Mouse (Mus musculus) cerebral cortex, adult 2 months (tissue): Measurements from ENCODE around the gene Prelp.

Experiments
- WGBS: fragments of 180-500 bp; shearing (Covaris S2); methylation state at CpG from one replicate; pipeline ENCODE4 v1.1.7; 2018; 5-methylcytosine and 5-hydroxymethylcytosine counted together

The Prelp gene

DNA sequence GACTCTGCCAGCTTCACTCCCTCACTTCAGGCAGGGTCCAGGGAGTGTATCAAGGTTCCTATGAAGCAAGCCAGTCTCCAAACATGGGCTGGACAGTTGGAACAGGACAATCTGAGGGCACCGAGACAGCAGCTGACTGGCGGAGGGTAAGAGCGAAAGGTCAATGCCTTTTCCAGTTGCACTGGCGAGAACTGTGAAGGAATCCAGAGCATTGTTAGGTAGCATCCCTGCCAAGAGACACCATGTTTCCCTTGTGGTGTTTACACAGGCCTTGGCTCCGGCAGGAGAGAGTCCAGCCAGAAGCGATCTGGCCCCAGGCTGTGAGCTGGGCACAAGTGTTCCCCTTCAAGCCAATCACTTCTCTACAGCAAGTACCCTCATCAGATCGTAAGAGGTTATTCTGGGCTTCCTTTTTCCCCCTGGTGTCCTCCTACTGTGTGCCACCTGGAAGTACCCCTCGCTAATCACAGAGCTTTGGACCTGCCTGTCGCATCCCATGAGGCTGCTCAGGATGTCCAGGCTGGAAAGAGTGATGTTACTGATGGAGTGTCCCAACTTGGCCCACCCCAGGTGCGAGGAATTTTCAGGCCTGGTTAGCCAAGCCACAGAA, 13.2 kb upstream of the Prelp start:
- WGBS, result 85% methylated on average over 10 of the region's 10 CpGs

DNA sequence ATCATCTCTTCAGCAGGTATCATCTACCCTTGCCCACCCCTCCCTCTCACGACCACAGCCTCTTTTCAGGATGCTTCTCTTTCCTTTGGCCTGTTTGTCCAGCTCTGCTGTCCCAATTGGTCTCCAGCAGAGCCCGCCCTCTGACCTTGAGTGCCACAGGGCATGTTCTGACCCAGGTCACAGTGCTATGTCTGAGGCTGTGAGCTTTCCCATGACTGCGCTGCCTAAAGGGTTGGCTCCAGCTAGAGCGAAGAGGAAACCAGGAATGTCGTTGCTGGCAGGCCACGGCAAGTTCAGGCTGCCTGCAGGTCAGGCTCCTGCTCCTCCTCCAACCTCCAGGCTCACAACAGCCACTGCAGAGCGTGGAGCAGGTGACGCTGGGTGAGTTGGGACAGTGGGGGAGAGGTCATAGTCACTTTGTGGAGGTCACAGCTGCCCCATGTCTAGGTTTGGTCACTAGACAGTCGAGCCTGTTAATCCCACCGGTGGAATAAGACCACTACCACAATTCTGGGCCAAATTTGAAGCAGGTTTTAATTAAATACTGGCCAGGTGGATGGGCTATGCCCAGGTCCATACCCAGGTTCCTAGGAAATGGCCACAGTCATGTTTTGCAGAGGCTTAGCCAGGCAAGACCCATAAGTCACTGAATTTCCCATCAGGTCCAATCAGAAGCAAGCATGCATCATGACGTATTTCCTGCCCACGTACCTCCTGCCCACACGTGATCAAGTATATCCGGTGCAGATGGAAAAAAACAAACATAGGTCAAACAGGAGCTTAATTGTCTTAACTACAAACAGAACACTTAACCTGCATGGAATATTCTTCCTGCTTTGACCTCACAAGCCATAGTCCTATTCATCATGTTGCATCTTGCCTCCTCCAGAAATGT, 12.3 kb upstream of the Prelp start:
- WGBS, result 84% methylated on average over 14 of the region's 14 CpGs

DNA sequence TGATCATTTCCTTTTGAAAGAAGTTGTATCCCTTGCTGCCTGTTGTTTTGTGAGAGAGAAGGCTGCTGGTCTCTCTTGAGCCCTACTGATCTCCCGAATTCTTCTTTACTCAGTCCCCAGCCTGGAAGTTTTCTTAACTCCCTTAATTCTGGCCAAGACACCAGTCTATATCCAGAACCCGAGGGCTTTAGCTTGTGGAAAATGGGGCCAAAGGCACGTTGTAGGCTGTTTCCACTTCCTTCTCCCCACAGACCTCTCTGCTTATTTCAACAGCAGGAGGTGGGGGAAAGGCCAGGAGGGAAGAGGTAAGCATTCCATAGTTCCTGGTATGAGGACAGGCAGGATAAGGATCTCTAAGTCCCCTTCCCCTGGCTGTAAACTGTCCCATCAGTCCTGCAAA, 8.8 kb upstream of the Prelp start:
- 78% methylated on average over 3 of the region's 3 CpGs for WGBS

DNA sequence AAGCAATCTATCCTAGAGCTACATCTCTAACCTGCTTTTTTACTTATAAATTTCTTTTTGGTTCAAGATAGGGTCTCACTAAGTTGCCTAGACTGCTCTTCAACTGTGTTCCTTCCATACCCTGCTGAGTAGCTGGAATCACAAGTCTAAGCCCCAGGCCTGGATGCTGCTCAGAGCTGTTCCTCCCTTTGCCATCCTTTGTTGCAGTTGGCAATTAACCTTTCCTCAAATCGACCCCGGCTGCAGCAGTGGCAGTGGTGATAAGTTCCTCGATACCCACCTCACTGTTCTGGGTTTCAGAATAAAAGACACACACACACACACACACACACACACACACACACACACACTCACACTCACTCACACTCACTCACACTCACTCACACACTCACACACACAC, 4.0 kb upstream of the Prelp start:
- WGBS, result 86% methylated on average over 3 of the region's 3 CpGs

DNA sequence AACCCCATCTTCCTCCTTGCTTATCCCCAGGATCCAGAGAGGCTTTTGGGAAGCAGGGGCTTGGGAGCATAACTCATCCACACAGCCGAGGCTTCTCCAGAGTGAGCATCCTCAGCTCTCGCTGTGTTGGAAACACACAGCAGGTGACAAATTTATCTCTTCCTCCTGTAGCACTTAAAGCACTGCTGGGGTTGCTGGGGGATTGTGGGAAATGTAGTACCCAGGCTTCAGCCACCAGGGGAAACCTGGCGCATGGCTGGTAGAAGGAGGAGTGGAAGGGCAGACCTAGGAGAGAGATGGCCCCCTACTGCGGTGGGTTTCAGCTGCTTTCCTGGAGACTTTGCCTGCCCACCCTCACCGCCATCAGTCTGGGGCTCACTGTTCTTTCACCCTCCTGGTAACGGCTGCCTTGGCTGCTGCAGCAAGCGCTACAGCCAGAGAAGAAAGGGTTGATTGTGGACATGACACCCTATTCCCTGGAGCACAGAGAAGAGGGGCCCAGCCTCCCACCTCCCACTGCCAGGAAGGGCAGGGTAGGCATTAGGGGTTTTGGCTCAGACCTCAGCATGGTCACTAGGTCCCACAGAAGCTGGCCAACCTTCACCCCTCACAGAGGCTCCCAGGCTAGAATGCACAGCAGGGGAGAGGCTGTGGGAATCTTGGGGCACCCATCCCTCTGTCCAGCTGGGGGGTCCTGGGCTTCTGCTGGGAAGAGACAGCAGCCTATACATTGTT, 3.1 kb upstream of the Prelp start:
- 29% methylated on average over 7 of the region's 7 CpGs for WGBS

DNA sequence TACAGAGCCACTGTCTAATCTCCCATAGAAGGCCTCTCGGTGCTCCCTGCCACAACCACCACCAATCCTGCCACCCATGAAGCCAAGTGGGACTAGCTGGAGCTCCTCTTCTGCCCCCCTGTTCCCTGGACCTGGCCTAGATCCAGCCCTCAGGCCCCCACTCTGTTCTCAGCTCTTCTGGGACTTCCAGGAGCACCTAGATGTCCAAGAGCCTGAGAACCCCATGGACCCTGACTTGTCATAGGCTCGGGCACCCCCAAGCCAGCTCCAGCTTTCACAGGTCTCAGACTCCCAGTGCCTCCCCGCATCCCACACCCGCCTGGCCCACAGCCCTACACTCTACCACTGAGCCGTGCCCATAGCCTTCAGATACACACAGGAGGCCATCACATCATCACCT, 1.9 kb upstream of the Prelp start:
- WGBS, result 98% methylated on average over 5 of the region's 5 CpGs

DNA sequence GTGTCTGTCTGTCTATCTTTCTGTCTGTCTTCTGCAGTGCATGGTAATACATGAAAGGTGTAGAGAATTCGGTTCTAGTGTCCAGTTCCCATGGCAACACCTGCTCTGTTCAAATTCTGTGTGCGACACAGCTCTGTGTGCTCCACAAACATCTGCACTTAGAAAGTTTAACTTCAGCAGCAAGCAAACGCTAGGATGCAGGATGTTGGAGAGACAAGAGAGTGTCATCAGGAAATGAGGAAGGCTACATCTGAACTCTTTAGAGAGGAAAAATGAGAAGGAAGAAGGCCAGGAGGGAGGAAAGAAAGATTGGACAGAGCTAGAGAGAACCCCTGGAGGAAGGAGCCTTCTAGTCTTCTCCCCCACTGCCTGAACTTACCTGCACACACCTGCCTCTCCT, 338 bp downstream of the Prelp start:
- WGBS, result 29% methylated on average over 3 of the region's 3 CpGs

DNA sequence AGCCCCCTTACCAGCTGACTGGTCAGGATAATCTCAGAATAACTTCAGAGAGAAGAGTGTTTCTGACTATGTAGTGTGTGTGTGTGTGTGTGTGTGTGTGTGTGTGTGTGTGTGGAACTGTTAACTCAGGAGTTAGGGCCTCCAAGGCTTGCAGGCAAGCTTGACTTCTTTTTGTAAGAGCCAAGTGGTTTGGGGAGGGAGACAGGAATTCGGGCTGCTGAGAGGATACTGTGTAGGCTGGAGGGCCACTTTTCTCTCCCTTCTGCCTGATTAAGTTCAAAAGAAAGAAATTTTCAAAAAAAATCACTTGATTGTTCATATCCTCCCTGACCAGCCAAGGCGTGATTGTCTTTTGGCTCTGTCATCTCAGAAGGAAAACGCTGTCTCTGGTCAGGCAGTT, 813 bp downstream of the Prelp start:
- 69% methylated on average over 3 of the region's 3 CpGs for WGBS

DNA sequence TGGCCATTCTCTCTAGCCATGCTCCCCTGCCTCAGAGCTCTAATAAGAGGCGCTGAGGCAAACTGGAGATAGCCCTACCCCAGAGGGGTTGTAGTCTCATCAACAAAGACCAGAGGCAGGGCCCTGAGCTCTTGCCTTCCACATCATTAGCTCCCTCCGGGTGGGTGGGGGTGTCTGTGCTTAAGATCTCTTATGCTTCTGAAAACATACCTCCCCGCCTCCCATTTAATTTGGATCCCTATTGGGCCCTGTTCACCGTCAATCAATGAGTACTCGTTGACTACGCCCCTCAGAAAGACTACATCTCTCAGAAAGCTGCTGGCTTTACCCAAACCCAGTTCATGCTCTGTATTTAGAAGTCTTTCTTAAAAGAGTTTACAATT, 3.1 kb downstream of the Prelp start:
- 70% methylated on average over 6 of the region's 6 CpGs for WGBS

DNA sequence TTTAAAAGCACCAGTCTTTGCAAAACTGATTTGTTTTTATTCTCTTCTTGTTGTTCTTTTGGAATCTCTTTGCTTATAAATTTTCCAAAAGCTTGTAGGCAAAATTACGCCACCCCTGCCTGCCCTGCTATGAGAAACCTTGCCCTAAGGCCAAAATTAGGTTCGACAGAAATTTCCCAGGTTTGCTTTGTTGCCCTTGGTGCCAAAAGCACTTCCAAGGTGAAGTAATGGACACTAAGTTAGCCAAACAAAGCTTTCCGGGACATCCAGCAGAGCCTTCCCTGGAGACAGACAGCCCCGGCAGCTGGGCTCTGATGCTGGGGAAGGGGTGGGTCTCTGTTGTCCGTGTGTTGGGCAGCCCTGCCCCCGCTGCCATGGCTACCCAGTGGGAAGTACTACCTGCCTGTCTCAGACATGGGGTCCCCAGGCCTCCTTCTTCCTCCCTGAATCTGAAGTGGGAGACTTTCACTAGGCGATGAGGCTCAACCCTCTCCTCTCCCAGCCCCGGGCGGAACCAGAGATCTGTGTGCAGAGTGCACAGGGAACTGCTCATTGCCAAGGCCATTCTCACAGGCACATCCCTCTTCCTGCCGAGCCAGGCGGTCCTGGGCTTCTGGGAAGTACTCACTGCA, 3.6 kb downstream of the Prelp start:
- WGBS, result 72% methylated on average over 11 of the region's 11 CpGs

DNA sequence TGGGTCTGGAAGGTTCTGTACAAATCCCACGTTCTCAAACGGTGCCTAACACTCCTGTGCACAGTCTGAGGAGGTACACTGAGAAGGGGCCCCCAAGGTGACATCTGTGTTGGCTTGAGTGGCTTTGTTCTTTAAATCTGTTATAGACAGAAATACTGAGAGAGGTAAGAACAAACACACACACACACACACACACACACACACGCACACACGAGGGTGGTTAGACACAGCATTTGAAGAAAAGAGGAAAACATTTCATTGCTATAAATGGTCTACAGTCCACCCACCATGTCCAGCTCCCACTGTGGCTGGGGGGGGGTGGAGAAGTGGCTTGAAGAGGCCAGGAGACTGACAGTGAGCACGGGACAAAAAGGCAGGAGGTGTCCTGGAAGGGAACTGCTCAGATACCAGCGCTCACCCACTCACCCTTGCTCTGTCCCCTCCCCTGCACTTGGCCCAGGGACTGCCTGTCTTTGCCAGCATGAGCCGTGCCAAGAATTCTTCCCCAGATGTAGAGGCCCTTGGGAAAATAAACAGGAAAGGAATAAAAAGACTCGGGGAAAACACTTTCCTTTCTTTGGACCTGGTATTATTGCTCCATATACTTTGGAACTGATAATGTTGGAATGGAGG, 5.4 kb downstream of the Prelp start:
- 25% methylated on average over 8 of the region's 8 CpGs for WGBS

DNA sequence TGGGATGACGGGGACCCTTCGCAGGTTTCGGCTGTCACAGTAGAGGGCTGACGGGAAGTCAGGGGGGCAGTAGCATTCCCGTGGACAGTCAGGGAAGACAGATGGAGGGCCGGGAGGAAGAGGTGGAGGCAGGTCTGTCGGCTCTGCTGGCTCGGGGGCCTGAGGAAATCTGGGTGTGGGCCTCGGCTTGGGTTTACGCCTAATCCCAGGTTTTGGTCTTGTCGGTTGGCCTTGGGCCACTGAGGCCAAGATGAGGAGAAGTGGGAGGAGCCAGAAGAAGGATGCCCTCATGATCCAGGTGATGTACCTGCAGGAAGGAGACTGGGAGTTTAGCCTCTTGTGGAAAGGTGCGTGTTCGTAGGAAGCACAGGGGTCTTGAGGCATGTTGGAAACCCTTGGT, 6.1 kb downstream of the Prelp start:
- 92% methylated on average over 13 of the region's 13 CpGs for WGBS

DNA sequence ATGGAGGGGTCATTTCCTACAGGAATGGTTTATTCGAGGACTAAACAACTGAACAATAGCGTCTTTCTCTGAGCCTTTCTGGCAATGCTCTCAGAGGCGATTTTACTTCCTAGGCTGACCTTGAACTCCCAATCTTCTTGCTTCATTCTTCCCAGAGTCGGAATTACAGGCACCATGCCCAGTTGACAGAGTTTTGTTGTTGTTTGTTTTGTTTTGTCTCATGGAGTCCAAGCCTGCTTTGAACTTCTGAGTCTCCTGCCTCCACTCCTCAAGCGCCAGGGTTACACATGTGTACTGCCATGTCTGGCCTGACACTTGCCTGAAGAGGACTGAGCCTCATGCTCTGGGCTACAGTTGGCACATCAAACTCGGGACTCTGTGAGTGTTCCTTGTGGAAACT, 8.2 kb downstream of the Prelp start:
- 68% methylated on average over 6 of the region's 6 CpGs for WGBS

DNA sequence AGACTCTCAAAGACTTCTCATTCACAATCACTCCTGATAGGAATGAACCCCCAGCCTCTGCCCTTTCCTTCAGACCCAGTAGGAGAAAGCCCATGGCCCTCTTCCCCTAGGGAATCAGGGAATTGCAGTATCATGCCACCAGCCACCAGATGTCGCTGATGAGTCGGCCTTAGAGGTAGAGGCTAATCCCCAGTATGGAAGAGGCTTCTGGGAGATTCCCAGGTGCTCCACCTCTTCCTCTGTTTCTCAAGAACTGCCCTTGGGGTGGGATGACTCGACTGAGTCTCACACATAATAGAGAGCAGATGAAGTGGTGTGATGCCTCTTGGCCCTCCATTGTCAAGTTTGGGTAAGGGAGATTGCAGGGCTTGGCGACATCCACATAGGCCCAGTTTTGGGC, 9.8 kb downstream of the Prelp start:
- WGBS, result 31% methylated on average over 4 of the region's 4 CpGs

DNA sequence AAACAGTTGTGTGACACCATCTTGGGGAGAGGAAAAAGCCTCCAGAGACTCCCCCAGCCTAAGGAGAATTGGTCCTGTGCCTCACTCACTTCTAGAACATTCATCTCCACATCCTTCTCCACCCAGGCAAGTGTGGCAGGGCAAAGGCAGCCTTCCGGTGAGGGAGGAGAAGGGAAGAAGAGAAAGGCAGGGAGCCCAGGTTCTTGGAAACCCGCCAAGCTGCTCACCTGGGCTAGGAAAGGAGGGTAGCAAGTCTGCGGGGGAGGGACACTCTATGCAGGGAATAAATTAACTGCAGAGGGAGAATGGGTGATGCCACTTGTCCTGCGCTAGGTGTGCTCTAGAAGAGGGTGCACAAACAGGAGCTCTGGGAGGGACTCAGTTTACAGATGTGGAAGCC, 10.2 kb downstream of the Prelp start:
- 66% methylated on average over 4 of the region's 4 CpGs for WGBS

DNA sequence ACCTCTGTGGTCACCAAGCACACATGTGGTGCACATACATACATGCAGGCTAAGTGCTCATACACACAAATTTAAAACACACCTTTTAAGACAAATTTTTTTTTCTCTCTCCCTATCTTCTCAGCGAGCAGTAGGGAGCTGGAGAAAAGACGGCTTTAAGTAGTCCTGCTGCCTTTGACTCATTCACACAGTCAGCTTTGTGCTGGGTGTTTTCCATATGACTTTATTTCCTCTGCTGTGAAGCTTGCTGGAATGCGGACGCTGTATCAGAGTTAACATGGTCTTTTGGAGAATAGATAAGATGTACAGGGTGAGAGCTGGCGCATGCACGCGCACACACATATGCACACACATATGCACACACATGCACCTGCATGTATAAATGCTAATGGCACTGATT, 11.1 kb downstream of the Prelp start:
- 61% methylated on average over 7 of the region's 7 CpGs for WGBS

DNA sequence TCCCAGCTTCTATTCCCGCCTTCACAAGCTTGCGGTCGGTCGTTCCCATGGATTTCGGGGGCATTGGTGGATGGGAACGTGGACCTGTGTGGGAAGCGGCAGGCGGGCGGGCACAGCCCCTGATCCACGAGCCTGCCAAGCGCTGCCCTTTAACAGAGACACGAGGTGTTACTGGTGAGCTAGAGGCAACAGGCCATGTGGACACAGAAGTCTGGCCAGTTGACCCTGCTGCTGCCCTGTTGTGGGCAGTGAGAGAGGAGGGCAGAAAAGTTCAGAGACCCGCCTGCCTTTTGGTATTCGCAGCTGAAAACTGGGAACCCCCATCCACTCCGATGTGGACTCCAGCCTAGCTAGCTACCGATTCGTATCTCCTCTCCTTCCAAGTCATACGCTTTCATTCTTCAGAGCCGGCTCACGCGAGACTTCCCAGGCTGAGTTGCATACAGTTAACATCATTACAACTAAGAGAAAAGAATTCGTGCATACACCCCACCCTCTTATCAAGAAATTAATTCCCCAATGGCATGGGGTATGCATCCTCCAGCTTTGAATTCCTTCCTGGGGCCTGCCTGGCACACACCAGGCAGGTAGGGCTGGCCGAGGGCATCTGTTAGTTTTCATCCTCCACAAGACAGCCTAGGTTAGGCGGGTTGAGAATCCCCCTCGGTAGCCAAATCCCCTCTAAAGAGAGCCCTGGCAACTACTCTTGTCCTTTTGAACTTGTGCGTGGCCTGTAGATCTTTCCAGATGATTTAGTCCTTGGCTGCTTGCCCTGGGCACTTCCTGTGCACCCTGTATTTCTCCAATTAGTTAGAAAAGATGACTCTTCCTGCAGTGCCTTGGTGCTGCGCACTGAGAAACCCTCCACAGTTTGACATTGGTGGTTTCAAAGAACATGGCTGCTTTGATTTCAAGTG, 12.3 kb downstream of the Prelp start:
- WGBS, result 11% methylated on average over 27 of the region's 27 CpGs

DNA sequence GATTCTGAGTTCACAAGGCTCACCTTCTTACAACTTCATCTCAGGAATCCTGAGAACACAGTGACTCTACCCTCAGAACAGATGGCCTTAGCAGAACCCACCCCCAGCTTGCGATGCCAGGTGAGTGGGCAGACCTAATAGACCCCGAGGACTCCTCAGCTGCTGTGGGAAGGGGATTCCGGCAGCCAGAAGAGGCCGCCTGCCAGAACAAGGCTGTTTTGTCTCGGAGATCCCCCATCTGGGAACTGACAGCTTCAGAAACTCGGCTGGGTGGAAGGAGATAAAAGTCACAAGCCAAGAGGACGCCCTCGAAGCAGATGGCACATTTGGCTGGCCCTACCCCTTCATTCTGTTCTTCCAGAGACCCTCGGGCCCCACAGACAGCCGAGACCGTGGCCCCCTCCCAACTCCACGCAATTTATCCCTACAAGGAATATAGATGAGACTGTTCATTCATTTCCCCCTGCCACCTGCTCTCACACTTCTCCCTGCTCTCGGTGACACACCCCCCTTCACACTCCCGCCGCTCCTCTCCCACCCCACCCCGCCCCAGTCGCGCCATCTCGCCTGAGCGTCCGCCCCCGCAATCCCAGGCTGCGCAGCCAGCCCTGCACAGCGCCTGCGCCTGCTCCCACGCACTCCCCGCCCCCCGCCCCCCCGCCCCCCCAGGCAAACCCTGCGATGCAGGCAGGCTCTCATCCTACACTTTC, 13.1 kb downstream of the Prelp start, which contains the start of gene Optc:
Optc (minus strand) TSS at position 51 of the 710 bp plus-strand sequence.
- WGBS, result 4% methylated on average over 29 of the region's 30 CpGs

DNA sequence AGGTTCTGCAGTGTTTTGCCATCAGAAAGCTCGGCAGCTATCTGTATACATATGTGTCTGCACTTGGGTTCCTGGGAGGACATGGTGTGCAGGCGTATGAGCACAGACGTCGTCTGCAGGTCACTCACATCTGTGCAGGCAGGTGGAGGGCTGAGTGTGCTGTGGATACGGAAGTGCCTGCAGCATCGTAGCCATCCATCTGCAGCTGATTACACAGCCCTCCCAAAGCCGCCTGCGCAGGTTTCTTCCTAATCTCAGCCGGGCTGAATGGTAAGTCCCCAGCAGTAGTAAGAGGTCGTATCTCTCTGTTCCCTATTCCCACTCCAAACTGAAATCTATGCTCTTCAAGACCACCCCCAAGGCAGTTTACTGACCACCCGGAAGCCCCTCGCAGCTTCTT, 14.8 kb downstream of the Prelp start:
- 42% methylated on average over 12 of the region's 12 CpGs for WGBS

DNA sequence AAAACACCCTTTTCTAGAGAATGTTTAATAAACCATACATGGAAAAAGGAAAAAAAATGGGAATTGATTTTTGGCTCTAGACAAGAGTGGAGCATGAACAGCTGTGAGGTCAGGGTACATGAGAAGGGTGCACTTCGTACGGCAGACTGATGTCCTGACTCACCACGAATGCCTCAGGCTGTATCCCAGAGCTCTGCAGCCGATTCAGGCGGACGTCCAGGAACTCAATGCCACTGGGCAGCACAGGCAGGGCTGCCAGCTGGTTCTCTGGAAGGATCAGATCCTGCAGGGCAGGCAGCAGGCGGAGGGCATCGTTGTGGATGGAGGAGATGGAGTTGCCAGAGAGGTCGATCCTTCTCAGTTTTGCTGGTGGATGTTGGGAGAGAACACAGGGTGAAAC, 20.4 kb downstream of the Prelp start:
- 75% methylated on average over 9 of the region's 9 CpGs for WGBS
